Mouse (Mus musculus): ENCODE results near the gene Olfr68. TPM values are rescaled to one million over a fixed set of nuclear protein-coding genes. Genes with fewer than 3 reads are reported as not detected.
A peak's percentile ranks its signal among the peaks of the same experiment; 100 is the strongest.
"Not testable (repeated sequence)": the region's sequence is repeated elsewhere in the genome, so short reads cannot be mapped to it uniquely, and the experiment has no call there.

The Olfr68 gene
- not detected for total RNA-seq (2021)
- long read RNA-seq, experiment 1, result 0 reads
- long read RNA-seq, experiment 2, result 0 reads

DNA sequence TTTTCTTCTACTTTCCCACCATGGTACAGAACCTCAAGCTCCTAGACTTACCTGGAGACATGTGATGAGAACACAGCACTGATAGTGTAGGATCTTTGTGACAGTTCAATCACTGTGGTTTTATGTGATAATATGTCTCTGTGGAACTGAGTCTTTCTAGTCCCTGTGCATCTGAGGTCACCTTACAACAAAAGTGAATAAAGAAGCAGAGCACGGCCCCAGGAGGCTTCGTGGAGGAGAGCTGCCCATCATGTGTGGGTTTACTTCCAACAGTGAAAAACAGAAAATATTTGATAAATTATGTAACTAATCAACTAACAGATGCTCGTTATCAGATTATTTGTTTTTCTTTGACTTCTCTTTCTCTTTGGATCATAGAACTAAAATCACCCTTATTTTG, at the start of gene Olfr68:
Gene Olfr68, minus strand, starts transcription at position 101 of the 400 bp plus-strand sequence.
- DNase-seq, result no peak

DNA sequence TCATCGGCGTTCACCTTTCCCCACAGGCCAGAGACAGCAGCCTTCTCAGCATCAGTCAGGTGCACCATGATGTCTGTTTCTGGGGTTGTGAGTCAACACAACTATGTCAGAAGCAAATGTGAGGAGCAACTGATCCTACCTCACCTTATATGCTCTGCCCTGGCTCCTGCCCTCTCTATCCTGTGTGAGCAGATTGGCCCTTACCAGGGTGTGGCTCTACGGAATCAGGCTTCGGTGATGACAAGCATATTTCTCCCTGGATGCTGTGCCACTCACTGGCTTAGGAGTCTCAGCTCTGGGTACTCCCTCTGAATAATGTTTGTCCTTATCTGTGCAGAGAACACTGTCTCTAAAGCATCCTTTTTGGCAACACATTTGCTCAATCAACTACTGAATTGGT, 48.3 kb upstream of the Olfr68 start, which contains the start of gene Hbb-bs:
Gene Hbb-bs, minus strand, starts transcription at position 289 of the 400 bp plus-strand sequence.
- no peak for DNase-seq

DNA sequence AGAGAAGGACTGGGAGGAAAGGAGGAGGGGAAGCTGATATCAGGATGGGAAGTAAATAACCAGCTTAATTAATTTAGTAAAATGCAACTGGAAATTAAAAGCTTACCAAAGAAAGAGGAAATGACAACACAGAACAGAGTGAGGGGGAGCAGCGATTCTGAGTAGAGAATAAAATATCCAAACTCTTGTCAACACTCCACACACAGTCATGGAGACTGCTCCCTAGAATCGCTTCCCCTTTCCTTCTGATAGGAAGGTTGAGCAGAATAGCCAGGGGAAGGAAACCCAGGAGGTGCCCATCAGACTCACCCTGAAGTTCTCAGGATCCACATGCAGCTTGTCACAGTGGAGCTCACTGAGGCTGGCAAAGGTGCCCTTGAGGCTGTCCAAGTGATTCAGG, 47.6 kb upstream of the Olfr68 start:
- not testable (repeated sequence) for DNase-seq

DNA sequence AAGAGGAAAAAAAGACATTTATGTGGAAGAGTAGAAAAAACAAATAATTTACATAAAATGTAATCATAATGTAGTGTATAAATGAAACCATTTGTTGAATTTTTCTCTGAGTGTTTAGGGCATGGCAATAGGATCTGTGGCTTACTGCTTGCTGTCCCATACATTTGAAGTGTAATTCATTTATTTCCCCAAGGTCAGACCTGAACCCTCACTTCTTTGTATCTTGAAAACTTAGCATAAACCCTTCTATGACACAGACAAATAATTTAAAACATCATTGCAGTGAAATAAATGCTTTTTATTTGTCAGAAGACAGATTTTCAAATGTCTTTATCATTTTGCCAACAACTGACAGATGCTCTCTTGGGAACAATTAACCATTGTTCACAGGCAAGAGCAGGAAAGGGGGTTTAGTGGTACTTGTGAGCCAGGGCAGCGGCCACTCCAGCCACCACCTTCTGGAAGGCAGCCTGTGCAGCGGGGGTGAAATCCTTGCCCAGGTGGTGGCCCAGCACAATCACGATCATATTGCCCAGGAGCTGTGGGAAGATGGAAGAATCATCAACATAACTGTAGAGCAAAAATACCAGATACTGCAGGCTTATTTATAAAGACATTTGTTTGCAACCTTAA, 46.9 kb upstream of the Olfr68 start:
- no peak for DNase-seq

DNA sequence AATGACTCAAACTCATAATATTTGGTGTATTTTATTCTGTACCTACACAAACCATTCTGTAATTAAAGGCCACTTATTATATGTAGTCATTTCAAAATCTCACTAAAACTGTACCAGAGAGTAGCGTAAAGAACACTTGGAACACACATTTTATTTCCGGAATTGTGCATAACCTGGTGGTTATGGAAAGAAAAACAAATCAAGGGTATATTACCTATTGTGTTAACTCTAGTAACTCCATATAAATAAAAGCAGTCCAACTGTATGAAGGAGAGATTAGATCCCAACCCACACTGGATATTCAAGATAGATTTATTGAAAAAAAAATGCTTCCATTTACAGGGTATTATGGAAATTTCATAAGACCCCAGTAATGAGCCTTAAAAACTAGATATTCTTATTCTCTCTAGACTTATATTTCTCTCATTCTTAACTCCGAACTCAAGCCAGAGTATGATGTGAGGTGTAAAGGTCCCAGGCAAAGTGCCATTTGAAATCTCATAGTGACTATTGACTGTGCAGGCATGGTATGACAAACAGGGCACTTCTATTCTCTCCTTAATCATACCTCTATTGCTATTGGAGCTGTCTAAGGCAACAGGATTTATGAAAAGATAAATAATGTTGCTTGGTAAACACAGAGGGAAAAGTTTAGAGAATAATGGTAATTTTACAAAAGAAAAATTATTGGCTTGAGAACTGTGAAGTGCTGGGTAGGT, 46.2 kb upstream of the Olfr68 start:
- no peak for DNase-seq

DNA sequence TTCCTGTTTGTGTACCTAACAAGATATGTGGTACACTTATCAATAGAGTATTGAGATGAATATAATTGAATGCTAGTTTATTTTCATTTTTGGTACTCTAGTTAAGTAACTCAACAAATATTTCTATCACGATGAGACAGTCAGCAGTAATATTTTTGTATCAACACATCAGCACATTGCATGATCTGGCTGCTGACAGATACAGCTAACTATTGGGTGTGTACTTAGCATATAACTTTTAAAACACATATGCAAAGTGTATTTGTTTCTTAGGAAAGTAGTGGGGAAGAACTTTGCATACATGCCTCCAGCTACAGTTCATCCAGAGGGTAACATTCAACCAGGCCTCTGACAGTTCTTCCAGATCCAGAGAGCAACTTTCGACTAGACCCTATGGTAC, 45.1 kb upstream of the Olfr68 start:
- no peak for DNase-seq

DNA sequence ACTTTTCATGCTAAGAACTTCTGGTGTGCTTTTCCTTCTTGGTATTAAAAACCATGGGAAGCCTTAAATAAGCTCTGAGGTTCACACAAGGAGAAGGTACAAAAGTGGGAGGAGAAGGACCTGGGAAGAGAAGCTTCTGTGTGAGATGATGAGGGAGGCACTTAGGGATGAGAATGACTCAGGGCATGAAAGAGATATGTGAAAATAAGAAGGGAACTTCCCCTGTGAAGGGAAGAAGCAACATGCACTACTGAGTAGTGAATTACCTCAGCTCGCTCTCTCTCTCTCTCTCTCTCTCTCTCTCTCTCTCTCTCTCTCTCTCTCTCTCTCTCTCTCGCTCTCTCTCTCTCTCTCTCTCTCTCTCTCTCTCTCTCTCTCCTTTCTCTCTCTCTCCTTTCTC, 35.6 kb upstream of the Olfr68 start:
- DNase-seq, result not testable (repeated sequence)

DNA sequence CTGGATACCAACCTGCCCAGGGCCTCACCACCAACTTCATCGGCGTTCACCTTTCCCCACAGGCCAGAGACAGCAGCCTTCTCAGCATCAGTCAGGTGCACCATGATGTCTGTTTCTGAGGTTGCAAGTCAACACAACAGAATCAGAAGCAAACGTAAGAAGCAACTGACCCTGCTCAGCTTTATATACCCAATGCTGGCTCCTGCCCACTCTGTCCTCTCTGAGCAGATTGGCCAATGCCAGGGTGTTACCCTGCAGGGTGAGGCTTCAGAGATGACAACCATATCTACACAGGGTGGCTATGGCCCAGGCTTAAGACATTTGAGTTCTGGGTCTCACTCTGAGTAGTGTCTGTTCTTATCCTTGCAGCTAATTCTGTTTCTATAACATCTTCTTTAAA, 34.3 kb upstream of the Olfr68 start, which contains the start of gene Hbb-bt:
Gene Hbb-bt, minus strand, starts transcription at position 231 of the 400 bp plus-strand sequence.
- no peak for DNase-seq

DNA sequence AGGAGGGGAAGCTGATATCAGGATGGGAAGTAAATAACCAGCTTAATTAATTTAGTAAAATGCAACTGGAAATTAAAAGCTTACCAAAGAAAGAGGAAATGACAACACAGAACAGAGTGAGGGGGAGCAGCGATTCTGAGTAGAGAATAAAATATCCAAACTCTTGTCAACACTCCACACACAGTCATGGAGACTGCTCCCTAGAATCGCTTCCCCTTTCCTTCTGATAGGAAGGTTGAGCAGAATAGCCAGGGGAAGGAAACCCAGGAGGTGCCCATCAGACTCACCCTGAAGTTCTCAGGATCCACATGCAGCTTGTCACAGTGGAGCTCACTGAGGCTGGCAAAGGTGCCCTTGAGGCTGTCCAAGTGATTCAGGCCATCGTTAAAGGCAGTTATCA, 33.7 kb upstream of the Olfr68 start:
- not testable (repeated sequence) for DNase-seq

DNA sequence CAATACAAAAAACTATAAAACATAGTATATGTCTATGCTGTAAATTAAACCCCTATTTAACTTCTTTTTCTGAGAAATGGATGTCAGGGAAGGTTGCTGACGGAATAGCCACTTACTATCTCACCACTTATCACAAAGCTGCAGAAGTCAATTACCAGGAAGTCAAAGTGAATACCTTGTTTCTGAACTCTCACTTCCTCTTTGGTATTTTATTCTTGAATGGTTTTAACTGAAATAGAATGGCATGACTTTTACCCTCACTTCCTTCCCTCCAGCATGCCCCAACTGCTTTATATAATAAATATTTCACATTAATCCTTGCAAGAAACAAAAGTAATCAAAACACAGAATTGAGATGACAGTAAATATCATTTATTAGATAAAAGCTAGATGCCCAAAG, 32.7 kb upstream of the Olfr68 start:
- DNase-seq, result no peak

DNA sequence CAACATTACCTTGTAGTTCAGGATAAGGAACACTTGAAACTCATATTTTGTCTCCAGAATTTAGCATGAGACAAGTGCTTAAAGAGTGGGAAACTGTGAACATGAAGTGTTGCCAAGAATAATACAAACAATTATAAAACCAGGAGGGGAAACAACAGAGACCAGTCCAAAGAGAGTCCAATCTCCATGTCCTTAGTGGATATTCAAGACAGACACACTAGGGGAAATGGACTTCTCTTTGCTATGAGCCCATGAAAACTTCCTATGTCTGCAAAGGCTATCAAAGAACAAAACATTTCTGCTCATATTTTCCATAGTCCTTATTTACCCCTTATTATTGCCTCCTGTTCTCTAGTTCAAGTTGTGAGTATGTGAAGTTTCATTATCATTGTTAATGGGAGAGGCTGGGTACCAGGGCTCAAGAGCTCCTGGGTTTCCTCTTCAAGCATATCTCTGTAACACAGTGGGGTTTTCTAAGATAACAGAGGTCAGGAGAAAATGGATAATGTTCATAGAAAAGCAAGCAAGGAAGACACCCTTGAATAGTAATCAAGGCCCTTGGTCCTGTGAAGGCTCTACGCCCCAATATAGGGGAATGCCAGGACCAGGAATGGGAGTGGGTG, 31.8 kb upstream of the Olfr68 start:
- DNase-seq, result no peak

DNA sequence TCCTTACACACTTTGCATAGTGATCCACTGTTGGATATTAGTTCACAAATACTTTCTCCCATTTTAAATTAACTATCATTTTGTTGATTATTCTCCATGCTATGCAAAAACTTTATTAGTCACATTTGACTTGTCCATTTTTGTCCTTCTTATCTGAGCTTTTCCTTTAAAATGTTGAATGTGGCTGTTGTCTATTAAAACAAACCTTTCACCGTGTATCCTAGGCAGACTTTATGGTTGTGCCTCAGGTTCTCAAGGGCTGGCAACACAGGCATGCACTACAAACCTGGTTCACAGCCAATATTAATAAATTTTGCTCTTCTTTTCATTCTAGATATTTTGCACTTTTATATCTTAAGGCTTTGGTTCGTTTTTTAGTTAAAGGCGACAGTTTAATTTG, 31.2 kb upstream of the Olfr68 start:
- DNase-seq, result no peak

DNA sequence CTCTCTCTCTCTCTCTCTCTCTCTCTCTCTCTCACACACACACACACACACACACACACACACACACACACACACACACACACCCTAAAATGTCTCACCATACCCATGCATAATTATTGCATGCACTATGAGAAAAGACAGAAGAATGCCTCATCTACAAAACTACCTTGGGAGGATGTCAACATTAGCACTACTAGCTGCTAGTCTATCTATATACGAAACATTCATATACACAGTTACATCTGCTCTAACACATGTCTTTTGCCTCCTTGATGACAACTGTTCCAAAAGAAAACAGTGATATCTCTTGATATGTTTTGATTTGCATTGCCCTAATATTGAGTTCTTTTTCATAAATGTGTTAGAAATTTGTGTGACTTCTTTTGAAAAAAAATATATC, 30.8 kb upstream of the Olfr68 start:
- DNase-seq, result no peak

DNA sequence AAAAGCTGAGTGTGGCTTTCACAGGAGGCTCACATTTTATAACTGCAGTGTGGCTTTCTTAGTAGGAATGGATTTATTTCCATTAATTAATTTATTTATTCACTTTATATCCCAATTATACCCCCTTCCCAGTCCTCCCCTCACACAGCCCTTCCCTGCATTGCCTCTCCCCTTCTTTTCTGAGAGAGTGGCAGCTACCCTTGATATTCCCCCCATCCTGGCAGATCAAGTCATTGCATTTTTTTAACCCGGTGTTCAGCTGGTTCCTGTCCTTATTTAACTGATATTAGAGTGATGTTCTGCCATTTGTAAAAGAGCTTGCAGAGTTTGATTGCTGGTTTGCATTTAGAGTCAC, 30.3 kb upstream of the Olfr68 start:
- DNase-seq, result no peak

DNA sequence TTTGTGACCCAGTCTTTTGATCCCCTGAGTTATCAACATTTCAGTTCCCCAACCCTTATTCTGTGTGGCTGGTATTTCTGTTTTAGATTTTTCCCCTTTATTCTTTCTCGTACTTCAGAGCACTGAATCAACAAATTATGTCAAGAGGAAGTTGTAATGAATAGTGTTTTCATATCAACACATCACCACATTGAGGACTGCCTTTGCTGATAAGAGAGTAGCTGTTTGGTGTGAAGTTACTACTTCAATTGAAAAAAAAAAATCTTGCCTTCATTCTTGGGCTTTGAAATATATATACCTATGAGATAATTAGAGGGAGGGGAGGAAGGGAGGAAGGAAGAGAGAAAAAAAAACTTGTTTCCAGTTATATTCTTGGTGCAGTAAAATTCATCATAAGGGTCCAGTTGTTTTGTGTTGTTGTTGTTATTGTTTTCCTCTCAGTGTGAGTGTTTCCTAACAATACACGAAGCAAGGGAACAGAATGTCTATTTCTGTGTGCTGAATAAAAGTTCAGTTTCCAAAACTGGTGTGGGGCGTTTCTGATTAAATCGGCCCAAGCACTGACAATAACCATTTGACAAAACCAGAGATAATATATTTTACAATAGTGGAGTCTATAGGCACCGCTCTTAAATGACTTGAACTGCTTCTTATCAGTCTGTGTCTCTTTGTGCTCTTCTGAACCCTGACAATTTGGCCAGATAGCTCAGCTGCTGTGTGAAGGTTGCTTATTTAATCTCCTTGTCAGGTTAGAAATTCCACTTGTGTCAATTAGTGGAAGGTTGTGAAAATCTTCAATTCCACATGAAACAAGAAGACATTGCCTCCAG, 29.7 kb upstream of the Olfr68 start:
- no peak for DNase-seq

DNA sequence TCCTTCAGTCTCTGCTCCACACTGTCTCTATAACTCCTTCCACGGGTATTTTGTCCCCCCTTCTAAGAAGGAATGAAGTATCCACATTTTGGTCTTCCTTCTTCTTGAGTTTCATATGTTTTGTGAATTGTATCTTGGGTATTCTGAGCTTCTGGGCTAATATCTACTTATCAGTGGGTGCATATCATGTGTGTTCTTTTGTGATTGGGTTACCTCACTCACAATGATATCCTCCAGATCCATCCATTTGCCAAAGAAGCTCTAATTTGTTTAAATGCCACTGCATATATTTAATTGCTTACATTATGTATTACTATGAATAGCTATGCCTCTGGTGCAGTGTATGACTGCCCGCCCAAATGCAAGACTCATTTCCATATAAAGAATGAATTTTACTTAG, 28.6 kb upstream of the Olfr68 start:
- not testable (repeated sequence) for DNase-seq

DNA sequence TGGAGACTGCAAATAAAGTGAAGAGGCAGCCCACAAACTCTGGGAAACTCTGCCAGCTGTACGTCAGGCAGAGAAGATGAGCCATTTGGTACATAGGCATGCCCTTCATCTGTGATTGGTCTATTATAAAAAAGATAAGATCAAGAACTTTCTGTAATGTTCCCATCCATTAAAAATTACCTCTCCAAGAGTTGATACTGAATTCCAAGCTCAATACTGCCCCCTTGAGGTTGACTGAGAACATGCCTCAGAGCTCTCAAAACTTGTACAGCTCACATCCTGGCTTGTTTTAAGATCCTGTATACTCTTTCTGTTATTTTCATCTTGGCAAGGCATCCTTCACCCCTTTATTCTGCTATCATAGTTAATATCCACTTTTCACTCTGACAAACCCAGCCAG, 27.4 kb upstream of the Olfr68 start:
- DNase-seq, result peak; percentile 3 to 22

DNA sequence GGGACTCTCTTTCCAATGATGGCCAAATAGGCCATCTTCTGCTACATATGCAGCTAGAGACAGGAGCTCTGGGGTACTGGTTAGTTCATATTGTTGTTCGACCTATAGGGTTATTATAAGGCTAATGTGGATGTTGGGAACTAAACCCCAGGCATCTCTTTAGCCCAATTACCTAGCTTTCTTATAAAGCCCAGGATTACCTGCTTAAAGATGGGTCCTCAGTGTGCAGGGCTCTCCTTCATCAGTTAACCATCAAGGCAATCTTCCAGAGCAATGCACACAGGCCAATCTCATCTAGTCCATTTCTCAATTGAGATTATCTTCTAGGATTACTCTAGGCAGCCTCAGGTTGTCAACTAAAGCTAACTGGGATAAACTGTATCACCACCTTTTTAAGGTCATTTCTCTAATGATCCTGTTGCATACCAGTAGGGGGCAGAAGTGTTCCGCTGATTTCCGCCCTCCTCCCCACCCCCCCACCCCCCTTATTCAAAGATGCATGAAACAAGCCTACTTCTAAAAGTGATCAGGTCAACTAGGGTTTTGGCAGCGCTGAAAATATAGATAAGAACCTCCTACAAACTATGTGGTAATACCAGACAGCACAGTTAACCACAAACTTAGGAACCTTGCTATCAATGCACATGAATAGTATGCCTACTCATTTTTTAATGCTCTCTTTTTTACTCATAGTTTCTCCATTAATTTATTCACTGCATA, 13.3 kb upstream of the Olfr68 start:
- peak in 1 of 2 experiments; percentile 1 for DNase-seq

DNA sequence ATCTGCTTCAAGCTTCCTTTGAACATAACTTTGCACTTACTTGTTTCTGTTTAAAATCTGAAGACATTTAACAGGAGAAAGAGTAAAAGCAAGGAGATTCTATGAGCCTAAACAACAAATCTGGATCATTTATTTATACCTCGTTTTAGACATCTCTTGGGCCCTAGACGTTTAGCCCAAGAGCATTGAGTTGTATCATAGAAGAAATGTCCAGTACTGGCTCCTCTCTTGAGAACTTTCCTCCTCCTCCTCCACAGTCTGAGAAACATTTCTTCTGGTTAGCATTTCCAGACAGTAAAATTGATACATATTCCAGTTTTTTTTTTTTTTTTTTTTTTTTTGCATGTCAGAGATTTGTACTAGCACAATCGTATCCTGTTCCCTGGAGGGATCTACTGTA, 12.2 kb upstream of the Olfr68 start, which contains the start of gene Olfr67:
Gene Olfr67, minus strand, starts transcription at position 101 of the 400 bp plus-strand sequence.
- no peak for DNase-seq

DNA sequence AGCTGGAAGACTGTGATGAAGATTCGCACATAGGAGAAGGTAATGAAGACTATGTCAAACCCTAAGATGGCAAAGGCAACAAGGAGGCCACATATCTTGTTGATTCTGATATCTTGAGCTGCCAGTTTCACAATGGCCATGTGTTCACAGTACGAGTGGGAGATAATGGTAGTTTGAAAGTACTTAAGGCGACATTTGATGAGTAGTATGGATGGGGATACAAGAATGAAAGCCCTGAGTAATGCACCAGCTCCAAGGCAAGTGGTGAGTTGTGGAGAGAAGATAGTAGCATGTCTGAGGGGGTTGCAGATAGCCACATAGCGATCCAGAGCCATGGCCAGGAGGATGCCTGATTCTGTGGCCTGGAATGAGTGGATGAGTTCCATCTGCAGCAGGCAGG, 1.8 kb downstream of the Olfr68 start:
- DNase-seq, result not testable (repeated sequence)

DNA sequence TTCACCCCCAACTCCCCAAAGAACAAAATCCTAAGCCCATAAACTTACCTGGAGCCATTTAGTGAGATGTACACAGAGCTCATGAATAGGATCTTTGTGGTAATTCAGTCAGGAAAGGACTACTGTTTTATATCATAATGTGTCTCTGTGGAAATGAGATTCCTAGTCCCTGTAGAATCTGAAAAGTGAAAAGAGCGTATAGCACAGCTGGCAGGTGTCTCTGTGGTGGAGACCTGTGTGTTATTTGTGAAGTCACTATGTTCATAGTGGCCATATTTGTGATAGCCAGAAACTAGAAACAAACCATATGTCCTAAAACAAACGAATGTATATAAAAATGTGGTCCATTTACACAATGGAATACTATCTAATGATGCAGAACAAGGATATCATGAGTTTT, 8.0 kb downstream of the Olfr68 start, which contains the start of gene Olfr69:
Gene Olfr69, minus strand, starts transcription at position 101 of the 400 bp plus-strand sequence.
- no peak for DNase-seq

DNA sequence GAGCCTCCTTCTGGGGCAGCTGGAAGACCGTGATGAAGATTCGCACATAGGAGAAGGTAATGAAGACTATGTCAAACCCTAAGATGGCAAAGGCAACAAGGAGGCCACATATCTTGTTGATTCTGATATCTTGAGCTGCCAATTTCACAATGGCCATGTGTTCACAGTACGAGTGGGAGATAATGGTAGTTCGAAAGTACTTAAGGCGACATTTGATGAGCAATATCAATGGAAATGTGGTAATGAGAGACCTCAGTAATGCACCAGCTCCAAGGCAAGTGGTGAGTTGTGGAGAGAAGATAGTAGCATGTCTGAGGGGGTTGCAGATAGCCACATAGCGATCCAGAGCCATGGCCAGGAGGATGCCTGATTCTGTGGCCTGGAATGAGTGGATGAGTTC, 11.8 kb downstream of the Olfr68 start:
- not testable (repeated sequence) for DNase-seq
